Mouse (Mus musculus): ENCODE measurements around the gene Cdh8. TPM values are rescaled to one million over a fixed set of nuclear protein-coding genes. Genes with fewer than 3 reads are reported as not detected.

Cdh8 gene
- polyA plus RNA-seq, 1 experiment = not detected

GRCm38 (mm10) chr8:99040423-99040822 lies 375.8 kb downstream of the Cdh8 start:
- 95% methylated on average over 2 of the region's 2 CpGs for WGBS
- no peak for TF ChIP-seq POLR2A (IDR thresholded peaks at IDR 0.05; ENCODE audit: insufficient read depth, low read depth, low read length)
- no peak for TF ChIP-seq CTCF (IDR thresholded peaks at IDR 0.05; ENCODE audit: insufficient read depth, low read depth, low read length)
- H3K4me3 ChIP-seq (ENCODE audit: insufficient read depth, low read depth, low read length) = no peak overlapping the region
- H3K4me1 ChIP-seq (ENCODE audit: control insufficient read depth, insufficient read depth, low read length) = no peaks in the 10 kb centered on the region
- no peak overlapping the region for H3K27ac ChIP-seq (ENCODE audit: insufficient read depth, low read depth, low read length)

- Histone ChIP-seq H3K4me3 (ENCODE audit: insufficient read depth, low read depth, low read length) (no peak overlapping the region), H3K27ac (ENCODE audit: insufficient read depth, low read depth, low read length) (no peak overlapping the region), H3K4me1 (ENCODE audit: control insufficient read depth, insufficient read depth, low read length) (no peaks in the 10 kb centered on the region)
- no peak for TF ChIP-seq POLR2A (IDR thresholded peaks at IDR 0.05; ENCODE audit: insufficient read depth, low read depth, low read length)
- WGBS = 82% methylated on average over 4 of the region's 4 CpGs
Measured at GRCm38 (mm10) chr8:99031060-99031459, 385.2 kb downstream of the Cdh8 start.
